Mouse (Mus musculus) cerebellum, adult 11 months (tissue): ENCODE measurements around the gene Clk2.

Experiments used
- DNase-seq: peaks from one replicate; pipeline ENCODE4 v3.0.0; 2022

The Clk2 gene

DNA sequence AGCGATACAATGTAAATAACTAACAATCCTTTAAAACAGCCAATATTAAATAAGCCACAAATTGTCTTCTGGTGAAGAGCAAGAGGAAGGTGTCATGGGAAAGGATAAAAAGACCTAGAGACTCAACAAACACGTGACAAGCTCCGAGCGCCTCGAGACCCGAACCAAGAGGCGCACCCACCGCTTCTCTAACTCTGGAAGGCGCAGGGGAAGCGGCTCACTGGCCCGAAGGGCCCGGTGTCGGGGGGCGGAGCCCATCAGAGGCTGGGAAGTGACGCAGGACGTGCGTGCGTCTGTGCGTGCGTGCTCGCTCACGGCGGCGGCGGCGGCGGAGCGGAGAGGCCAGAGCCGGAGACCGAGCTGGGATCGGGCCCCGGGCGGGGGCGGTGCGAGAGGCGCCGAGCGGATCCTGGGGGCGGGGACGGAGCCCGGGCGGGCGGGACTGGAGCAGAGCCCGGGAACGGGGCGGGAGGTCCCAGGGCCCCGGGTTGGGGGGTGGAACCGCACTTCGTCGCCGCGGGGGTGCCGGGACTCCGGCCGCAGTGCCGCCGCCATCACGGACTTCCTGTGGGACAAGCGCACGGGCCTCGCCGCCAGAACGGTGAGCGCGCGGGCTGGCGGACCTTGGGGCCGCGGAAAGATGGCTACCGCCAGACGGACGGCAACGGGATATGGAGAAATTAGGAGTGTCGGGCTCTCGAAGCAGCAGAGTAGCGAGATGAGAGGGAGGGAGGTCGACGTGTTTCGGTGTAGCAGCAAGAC lies at the start of gene Clk2:
TSS of gene Clk2 (plus strand) at position 290 of the 762 bp plus-strand sequence.
- peak; percentile 91 for DNase-seq

DNA sequence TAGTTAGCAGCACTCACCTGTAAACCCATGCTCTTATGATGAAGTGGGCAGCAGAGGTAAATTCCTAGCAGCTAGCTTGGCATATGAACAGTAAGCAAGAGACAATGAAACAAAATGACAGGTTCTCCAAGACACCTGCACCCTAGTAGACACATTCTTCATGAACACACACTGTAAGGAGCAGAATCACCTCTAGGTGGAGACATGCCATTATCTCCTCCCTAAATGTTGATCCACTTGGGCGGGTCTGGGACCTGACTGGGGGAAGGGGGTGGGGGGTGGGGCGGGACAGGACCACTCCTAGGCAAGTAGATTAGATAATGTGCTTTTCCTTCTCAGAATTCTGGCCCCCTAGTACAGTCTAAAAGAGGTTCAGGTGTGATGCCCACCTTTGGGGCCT lies 49.1 kb upstream of the Clk2 start:
- DNase-seq: no peak

DNA sequence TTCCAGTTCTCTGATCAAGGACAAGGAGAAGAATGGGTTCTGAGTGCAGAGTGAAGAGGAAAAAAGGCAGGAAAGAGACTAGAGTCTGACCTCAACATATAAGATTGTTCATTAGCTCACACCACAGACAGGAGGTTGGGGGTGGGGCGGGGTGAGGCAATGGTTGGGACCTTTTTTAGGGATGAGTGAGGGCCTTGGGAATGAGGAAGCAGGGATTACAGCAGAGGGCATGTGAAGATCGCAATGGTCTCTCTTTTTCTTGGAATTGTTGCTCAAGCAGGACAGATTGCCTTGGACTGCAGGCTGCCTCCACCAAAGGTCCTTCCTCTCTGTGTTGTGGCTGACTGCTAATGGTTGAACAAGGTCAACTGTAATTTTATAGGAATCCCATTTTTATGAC lies 41.3 kb upstream of the Clk2 start:
- DNase-seq: no peak

DNA sequence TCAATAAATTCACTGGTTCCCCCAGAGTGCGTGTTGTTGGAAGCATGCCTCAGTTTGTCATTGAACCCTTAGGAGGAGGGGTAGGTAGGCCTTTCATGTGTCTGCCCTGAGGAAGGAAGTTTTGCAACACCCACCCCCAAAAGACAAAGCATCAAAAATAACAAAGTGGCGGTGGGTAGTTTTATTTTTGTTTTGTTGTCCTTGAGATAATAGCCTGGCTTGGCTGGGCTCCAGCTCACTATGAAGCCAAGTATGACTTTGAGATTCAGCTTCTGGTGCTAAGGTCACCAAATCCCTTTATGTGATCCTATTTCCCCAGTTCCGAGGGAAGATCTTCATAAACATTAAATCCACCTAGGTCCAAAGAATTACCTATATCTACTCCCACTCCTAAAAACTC lies 40.4 kb upstream of the Clk2 start:
- DNase-seq: no peak

DNA sequence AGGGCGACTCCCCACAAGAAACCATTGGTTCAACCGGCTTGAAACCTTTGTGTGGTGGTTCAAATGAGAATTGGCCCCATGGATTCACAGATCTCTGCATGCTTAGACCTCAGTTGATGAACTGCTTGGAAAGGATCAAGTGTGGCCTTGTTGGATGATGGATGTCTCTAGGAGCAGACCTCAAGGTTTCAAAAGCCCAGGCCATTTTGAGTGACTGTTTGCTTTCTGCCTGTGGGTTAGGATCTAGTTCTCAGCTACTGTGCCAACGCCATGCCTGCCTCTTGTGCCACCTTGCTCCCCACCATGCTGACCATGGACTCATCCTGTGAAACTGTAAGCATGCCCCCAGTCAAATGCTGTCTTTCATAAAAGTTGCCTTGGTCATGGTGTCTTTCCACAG lies 38.6 kb upstream of the Clk2 start:
- no peak for DNase-seq

DNA sequence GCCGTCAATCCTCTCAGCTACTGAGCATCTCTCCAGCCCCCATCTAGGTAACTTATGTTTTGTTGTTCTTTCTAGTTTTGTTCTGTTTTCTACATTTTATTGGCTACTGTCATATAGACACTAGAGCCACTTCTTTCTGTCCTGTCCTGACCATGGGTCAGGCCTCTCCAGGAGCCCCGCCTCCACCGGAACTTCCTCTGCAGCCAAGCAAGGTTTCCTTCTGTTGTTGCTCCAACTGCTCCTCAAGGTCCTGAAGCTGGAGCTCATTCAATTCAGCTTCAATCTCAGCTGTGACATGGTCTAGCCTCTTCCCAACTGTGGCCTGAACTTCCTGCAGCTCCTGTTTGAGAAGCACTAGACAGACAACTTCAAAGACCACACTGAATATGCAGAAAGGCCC lies 34.7 kb upstream of the Clk2 start:
- no peak for DNase-seq

DNA sequence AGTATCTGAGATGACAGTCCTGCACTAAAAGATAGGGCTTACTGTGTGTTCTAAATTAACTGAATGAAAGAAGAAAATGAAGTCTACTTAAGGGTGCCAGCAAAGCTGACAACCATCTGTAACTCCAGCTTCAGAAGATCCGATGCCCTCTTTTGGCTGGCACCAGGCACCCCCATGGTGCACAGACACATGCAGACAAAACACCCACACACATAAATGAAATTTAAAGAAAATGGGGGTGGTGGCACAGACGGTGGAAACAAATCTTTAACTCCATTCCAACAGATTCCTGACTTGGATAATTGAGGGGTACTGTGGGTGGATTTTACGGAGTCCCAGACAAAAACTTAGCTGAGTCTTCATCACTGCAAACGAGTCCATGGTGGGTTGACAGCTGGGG lies 32.8 kb upstream of the Clk2 start:
- DNase-seq: no peak

DNA sequence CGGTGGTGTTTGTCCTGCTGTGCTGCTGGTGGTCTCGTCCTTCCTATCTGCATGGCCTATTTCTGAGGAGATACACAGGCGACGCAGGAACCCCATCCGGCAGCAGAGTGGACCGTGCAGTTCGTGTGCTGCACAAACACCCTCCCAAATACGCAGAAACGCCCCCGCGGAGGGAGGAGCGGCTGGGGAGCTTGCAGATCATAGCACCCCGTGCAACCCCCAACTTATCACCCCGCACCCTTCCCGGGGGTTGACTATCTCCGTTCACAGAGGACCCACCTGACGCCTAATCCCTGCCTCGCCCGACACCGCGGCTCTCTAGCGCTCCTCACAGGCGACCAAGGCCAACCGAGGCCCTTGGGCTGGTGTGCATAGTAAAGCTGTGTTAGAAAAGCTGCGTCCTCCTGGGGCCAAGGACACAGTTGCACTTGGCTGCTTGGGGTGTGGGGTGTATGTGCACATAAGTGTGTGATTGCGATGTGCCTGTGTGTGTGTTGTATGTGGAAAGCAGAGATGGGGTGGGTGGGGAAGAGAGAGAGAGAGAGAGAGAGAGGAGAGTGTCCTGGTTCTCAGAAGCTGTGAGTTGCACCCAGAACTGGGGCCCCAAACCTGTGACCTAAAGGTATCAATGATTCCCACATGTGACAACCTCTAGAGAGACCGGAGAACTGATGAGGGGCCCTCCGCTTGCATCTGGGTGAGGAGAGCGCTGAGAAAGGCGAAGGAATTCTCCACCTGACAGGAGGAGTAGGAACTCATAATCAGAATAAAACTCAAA lies 32.1 kb upstream of the Clk2 start:
- peak; percentile 43 for DNase-seq

DNA sequence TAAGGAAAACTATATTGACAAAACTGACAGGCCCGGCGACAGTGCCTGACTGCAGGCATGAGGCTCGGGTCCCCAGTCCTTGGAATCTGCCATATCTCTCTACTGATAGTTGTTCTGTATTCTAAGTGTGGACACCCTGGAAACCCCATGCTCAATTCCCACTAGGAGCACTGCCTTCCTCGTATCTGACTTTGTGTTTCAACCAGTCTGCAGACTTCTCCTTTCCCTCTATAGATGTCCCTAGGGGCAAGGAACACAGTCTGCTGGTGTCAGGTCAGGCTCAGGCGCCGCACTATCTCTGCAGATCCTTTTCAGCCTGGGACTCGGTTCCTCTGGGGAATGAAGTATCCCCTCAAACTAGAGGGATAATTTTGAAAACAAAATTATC lies 31.5 kb upstream of the Clk2 start:
- DNase-seq: no peak

DNA sequence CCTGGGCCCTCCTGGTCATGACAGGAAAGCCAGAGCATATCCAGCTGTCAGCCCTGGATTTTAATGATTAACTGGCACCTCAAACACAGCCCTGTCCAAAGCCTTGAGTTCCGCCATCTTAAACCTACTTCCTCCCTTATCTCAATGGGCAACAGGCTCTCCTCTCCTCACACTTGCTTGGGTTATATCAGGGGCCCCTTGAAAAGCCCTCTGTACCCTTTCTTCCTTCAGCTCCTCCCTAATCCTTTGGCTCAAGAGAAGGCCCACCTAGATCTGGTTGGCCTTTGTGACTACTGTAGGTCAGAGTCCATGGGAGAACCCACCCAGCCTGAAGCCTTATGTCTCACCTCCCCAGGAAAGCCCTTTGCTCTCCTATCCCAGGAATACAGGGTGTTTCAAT lies 30.8 kb upstream of the Clk2 start:
- DNase-seq: no peak

DNA sequence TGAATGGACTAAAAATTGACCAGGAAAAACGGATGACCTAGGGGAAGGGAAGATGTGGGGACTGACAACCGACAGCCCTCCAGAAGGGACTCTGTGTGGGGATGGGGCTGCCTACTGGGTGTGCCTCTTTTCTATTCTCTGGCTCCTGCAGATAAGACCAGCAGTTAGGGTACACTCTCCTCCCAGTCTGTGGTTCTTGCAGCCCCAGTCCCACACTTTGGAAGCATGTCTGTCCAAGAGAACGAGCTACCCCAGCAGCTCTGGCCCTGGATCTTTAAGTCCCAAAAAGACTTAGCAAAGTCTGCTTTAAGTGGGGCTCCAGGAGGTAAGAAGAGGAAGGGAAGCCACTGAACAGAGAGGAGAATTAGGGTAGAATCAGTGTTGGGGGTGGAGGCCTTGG lies 28.6 kb upstream of the Clk2 start, which contains the start of gene Pklr:
TSS of gene Pklr (plus strand) at position 185 of the 400 bp plus-strand sequence.
- no peak for DNase-seq

DNA sequence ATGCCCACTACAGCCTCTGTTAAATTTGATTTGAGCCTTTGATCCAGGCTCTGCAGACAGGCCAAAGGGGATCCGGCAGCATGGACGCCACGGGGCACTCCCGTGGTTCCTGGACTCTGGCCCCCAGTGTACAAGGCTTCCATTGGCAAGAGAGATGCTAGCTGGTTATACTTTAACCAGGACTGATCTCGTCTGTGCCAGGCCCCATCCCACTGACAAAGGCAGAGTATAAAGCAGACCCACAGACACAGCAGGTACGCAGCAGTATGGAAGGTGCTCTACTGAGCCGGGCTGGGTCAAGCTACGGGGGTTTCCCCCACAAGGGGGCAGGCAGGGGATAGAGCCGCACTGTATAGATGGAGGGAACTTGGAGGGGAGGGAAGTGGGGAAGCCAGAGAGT lies 28.2 kb upstream of the Clk2 start:
- no peak for DNase-seq

DNA sequence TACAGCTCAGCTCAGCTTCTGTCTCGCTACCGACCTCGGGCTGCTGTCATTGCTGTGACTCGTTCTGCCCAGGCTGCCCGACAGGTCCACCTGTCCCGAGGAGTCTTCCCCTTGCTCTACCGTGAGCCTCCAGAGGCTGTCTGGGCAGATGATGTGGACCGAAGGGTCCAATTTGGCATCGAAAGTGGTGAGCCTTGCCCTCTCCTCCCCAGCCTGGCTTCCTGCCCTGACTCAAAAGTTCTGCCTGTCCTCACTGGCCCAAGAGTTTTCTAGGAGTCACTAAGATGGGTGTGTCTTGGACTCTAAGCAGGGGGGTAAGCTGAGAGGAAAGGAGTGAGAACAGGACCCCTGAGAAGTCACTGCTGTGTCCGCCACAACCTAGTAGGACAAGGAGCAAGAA lies 19.8 kb upstream of the Clk2 start:
- DNase-seq: no peak

DNA sequence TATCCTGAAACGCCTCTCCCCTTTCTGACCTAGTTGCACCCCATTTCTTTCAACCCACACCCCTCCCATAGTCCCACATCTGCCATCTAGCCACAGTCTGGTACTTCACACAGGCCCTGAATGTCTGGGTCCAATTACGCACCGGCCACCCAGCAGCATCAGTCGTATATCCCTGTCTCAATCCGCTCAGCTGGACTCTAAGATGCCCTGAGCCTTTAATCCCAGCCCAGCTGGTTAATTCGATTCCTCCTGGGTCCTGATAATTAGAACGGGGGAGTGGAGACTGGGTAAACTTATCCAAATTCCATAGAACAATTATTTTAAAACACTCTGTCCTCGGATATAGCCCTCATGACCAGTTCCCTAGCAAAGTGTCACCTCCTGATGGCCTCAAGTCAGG lies 19.0 kb upstream of the Clk2 start:
- no peak for DNase-seq

DNA sequence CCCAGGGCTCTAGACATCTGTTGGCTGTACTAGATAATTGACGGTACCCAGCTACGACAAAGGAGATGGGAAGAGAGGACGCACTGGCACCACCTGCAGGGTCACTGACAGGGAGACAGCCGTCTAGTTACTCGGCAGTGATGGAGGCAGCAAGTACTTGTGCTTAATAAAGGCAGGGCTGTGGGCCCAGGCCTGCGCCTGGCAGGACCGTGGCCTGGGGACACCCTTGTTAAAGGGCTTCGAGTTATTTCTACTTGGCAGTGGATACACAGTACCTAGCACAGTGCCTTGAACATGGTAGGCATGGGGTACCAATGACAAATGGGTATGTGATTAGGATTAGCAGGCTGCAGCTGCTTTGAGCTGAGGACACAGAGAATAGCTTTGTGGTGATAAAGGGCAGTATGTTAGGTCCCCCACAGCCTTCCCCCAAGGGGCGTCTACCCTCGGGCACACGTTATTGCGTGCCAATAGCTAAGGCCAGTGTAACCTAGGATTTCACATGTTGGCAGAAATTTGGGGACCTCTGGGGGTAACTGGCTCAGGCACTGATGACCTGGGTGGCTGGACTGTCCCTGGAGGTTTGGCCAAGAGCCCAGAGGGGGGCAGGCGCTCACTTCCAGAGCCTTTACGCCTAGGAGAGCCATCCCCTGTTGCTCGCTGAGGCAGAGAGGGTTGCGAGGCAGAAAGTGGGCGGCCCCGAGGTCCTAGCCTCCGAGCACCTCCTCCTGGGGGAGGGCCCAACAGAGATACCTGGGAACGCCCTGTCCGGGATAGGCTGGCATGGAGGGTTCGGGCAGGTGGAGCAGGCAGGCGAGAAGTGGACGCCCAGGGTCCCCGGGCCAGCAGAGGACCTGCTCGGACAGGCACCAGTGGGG lies 17.3 kb upstream of the Clk2 start:
- DNase-seq: no peak

DNA sequence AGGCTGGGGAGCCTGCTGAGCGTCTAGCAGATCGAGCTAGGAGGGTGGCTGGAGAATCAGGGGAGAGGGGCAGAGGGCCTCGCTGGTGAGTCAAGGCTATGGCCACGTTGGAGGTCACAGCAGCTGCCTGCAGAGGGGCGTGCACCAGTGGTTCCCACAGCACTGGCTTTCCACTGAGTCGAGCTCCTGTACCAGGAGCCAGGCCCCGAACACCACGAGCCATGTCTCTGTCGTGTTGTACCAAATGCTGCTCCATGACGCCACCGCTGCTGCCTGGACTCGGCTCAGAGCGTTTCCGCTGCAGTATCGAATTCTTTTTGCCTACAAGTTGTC lies 16.6 kb upstream of the Clk2 start:
- no peak for DNase-seq

DNA sequence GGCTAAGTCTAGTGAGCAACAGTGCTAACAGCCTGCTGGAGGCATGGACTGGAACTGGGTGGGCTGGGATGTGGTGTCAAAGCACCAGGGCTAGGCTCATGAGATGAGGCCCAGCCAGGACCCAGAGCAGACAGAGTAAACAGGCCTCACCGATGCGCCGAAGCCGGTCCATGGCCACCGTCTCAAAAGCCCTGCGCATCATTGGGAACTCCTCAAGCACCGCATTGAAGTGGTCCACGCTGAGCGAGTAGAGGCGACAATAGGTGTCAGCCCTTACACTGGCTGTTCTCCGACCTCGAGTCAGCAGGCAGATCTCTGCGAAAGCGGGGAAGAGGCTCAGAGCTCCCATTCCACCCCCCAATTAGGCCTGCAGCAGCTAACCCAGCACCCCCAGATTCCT lies 16.0 kb upstream of the Clk2 start:
- no peak for DNase-seq

DNA sequence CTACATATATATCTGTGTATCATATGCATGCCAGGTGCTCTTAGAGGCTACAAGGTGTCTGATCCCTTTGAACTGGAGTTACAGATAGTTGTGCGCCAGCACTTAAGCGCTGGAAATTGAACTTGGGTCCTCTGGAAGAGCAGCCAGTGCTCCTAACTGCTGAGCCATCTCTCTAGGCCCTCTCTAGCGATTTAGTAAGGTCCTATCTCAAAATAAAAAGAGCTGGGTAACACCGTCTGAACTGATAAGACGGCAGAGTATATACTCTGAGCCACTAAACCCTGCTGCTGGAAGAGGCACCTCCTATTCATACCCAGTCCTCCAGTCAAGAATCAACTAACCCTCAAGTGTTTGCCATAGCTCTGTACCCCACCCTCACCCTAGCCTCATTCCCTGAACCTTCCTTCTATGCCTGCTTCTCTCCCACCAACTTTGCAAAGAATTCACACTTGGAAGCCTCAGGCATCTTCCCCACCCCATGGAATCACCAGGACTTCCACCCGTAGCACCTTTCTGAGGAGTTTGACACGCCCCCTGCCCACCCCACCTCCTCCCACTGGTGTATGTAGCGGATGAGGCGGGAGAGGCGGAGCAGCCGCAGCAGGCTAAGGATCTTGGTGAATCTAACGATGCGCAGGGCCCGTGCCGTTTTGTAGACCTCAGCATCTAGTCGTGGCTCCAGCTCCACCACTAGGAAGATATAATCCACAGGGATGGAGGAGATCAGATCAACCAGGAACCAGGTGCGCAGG lies 12.3 kb upstream of the Clk2 start:
- DNase-seq: no peak

DNA sequence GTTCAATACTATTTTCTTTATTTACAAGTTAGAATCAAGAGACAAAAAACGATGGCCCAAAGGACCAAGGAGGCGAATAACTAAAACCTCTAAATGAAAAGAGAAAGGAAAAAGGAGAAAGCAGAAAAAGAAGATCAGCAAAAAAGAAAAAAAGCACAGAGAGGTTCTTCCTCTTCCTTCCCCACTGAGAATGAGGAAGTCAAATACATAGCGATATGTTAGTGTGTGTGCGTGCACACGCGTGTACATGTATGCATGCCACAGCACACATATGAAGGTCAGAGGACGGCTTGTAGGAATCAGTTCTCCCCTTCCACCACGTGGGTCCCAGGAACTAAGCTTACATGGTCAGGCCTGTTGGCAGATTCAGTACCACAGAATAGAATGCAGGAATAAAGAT lies 7.6 kb upstream of the Clk2 start:
- no peak for DNase-seq

DNA sequence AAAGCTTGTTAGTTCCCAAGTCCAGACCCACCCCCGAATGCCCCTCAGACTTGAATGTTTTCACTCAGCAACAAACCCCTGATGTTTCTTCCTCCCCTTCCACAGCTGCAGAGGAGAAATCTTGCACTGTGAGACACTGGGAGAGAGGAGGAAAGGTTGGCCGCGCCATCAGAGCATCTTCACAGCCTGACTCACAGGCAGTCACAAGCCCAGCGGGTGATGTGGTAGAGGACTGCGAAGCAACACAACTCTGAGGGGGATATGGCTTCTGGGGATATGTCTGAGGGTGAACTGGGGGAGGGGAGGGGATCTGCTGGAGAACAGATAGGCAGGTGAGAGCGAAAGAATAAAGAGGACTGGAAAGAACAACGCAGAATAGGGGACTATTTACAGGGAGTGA lies 5.9 kb upstream of the Clk2 start:
- DNase-seq: no peak

DNA sequence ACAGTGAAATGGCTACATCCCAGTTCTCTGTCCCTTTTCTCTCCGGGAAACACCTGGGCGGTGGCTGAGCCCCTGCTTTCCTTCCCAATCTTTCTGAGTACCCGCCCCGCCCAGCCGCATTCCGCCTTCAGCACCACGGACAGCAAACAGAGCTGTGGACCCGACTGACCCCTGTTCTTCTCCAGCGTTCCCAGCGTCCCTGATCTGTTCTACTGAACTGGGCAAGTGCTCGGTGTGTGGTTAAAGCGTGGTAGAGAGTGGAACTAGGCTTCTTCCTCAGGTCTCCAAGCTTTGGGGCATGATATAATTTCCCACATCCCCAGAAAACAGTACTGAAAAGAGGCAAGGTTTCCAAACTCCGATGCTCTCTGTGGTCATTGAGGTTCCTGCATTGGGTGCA lies 5.4 kb upstream of the Clk2 start:
- DNase-seq: no peak

DNA sequence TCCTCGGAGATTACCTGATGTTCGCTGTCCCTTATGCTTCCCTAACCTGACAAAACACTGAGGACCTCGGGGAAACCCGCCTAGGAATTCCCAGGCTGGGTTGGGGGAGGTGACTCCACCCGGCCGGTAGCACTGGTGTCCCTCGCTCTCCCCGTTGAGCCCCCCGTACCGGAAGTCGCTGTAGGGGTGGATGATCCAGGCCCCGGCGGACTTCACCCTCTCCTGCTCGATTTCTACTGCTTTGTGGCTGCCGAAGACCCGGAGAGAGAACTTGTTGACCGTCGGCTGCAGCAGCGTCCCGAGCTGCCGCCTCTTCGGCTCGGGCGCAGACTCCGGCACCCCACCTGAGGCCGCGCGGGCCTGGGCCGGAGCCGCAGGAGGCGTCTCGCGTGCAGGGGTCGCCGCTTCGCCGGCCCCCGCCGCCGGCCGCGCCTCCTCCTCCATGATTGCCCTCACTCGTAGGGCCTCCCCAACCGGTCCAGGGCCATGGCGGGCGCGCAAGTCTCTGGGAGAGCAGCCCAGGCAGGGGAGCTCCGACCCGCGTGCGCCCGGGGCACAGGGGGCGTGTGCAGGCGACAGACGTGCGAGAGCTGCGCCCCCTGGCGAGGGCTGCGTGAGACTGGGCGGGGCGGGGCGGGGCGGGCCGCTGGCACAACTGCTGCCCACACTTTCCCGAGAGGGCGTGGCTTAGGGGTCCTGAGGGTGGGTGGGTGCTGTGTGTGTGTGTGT lies 4.8 kb upstream of the Clk2 start, which contains the start of gene Hcn3:
TSS of gene Hcn3 (minus strand) at position 581 of the 729 bp plus-strand sequence.
- DNase-seq: peak; percentile 49
